30 mouse cellular contexts compared by ENCODE assay signal in genomic region chr1:43399602-43400216, GRCm38 (mm10). TPM values are rescaled to one million over a fixed set of nuclear protein-coding genes. Genes with fewer than 3 reads are reported as not detected.
DNase-seq lines count a peak whose midpoint lies in the region; ATAC-seq and TF ChIP-seq lines count a peak whose summit lies in the region.
"Had no signal": no experiment of that assay in that cellular context is flagged by ENCODE, and none has a peak within 500 bp of the region (broad histone marks: within the 10 kb centered on the region; RNA-seq: fewer than 3 reads in every experiment).

No protein-coding gene starts in this region.

- H3K9ac ChIP-seq in liver, embryonic 13.5 days: no peak overlapping the region
- H3K9ac ChIP-seq: forebrain, embryonic 12.5 days; heart, embryonic 15.5 days; hindbrain, embryonic 13.5 days; limb, embryonic 15.5 days; lung, embryonic 15.5 days; midbrain, embryonic 12.5 days; neural tube, embryonic 12.5 days had no signal

- WGBS in liver, embryonic 13.5 days (ENCODE audit: insufficient replicate concordance): 15% methylated on average over 8 of the region's 8 CpGs

- H3K4me2 ChIP-seq in liver, embryonic 13.5 days: peak overlapping the region; percentile 13; the same call in 1 of the 2 replicates
- H3K4me2 ChIP-seq: forebrain, embryonic 12.5 days; heart, embryonic 15.5 days; hindbrain, embryonic 13.5 days; limb, embryonic 15.5 days; lung, embryonic 15.5 days; midbrain, embryonic 12.5 days; neural tube, embryonic 12.5 days had no signal

- peak overlapping the region; percentile 13; the same call in 1 of the 2 replicates for H3K4me3 ChIP-seq in G1E (ENCODE audit: low read depth, low read length)
- H3K4me3 ChIP-seq in liver, embryonic 13.5 days (replicated peaks): no peak overlapping the region
- H3K4me3 ChIP-seq: erythroblast, embryonic 14.5 days; forebrain, embryonic 12.5 days; heart, embryonic 10.5 days; heart, embryonic 15.5 days; hindbrain, embryonic 13.5 days; limb, embryonic 10.5 days; limb, embryonic 15.5 days; lung, embryonic 15.5 days; midbrain, embryonic 12.5 days; myocyte; neural tube, embryonic 12.5 days had no signal

- H3K27me3 ChIP-seq in G1E (ENCODE audit: insufficient read depth, low read length): no peaks in the 10 kb centered on the region
- no peaks in the 10 kb centered on the region for H3K27me3 ChIP-seq in liver, embryonic 13.5 days
- H3K27me3 ChIP-seq: forebrain, embryonic 12.5 days; heart, embryonic 15.5 days; hindbrain, embryonic 13.5 days; limb, embryonic 15.5 days; lung, embryonic 15.5 days; midbrain, embryonic 12.5 days; neural tube, embryonic 12.5 days had no signal

- H3K36me3 ChIP-seq in G1E (replicated peaks): no peaks in the 10 kb centered on the region
- H3K36me3 ChIP-seq in liver, embryonic 13.5 days: no peaks in the 10 kb centered on the region
- H3K36me3 ChIP-seq: forebrain, embryonic 12.5 days; heart, embryonic 10.5 days; heart, embryonic 15.5 days; hindbrain, embryonic 13.5 days; limb, embryonic 10.5 days; limb, embryonic 15.5 days; lung, embryonic 15.5 days; midbrain, embryonic 12.5 days; neural tube, embryonic 12.5 days had no signal

- no peak for TF ChIP-seq CTCF in G1E (IDR thresholded peaks at IDR 0.05; ENCODE audit: low read depth, low read length)

- peak; percentile 25 for DNase-seq in G1E (ENCODE audit: low spot score)
- DNase-seq in liver, embryonic 13.5 days: peak; percentile 32
- DNase-seq in cerebellum, postnatal 36 days: no peak
- no peak for DNase-seq in layer of hippocampus, postnatal 14 days (ENCODE audit: low spot score in 2 of 2)
- no peak for DNase-seq in embryo, embryonic 10.5 days (ENCODE audit: low spot score)
- DNase-seq: adrenal gland, adult 2 months; adrenal gland, postnatal 36 days; cerebellum, adult 2 months; cerebellum, postnatal 14 days; gastrocnemius, postnatal 10 days; kidney, adult 8-10 months; kidney, postnatal 4 days; layer of hippocampus, postnatal 36 days; right cerebral cortex, postnatal 4 days; thymus, adult 2 months; thymus, postnatal 36 days had no signal

- peaks cover 34% of the 10 kb centered on the region for H3K4me1 ChIP-seq in G1E (ENCODE audit: insufficient read depth, low read depth, low read length)
- H3K4me1 ChIP-seq in liver, embryonic 13.5 days (replicated peaks): peaks cover 26% of the 10 kb centered on the region
- H3K4me1 ChIP-seq: heart, embryonic 15.5 days; neural tube, embryonic 12.5 days had no signal

- H3K27ac ChIP-seq in liver, embryonic 13.5 days: peak overlapping the region; percentile 56
- H3K27ac ChIP-seq: forebrain, embryonic 12.5 days; heart, embryonic 10.5 days; heart, embryonic 15.5 days; hindbrain, embryonic 13.5 days; kidney, postnatal 0 days; limb, embryonic 10.5 days; lung, embryonic 15.5 days; midbrain, embryonic 12.5 days; neural tube, embryonic 12.5 days had no signal

- no peaks in the 10 kb centered on the region for H3K9me3 ChIP-seq in G1E (replicated peaks)
- H3K9me3 ChIP-seq in liver, embryonic 13.5 days (replicated peaks): no peaks in the 10 kb centered on the region
- H3K9me3 ChIP-seq: forebrain, embryonic 12.5 days; heart, embryonic 10.5 days; heart, embryonic 15.5 days; hindbrain, embryonic 13.5 days; limb, embryonic 10.5 days; limb, embryonic 15.5 days; lung, embryonic 15.5 days; midbrain, embryonic 12.5 days; neural tube, embryonic 12.5 days had no signal

- peak; percentile 75 for ATAC-seq in G1E (ENCODE audit: extremely low read depth, insufficient number of reproducible peaks, low FRiP score, poor library complexity, severe bottlenecking)
- ATAC-seq in erythroid progenitor cell, adult 5-6 weeks (replicated peaks; ENCODE audit: low FRiP score, poor library complexity, severe bottlenecking): peak; percentile 25; the same call in 1 of the 2 replicates
- peak; percentile 89 for ATAC-seq in liver, embryonic 13.5 days (ENCODE audit: low read depth)
- peak; percentile 77 for ATAC-seq in megakaryocyte progenitor cell, adult 5-6 weeks (replicated peaks; ENCODE audit: poor library complexity)

RNA-seq across cellular contexts. Expression of gene Nck2, which starts 44.7 kb away (rescaled TPM):
- 40.1 and 45.3 TPM in 2 replicates for total RNA-seq in G1E (2014; fragmentation: Nextera tagmentation)
- total RNA-seq in G1E (2017): 97.0 and 101 TPM in 2 replicates
- polyA plus RNA-seq in G1E (2012): 54.4 and 54.7 TPM in 2 replicates
- total RNA-seq in erythroid progenitor cell, adult 5-6 weeks (2015; ENCODE audit: low replicate concordance): 1.8 and 3.4 TPM in 2 replicates
- total RNA-seq in erythroid progenitor cell, adult 5-6 weeks (2017; ENCODE audit: low replicate concordance): 1.2 and 5.3 TPM in 2 replicates
- polyA plus RNA-seq in liver, embryonic 13.5 days (2015; fragmentation: Nextera tagmentation; extraction: Ambion mirVana): 10.5 and 12.6 TPM in 2 replicates
- total RNA-seq in megakaryocyte progenitor cell, adult 5-6 weeks (2015): 5.4 and 9.8 TPM in 2 replicates
- total RNA-seq in megakaryocyte progenitor cell, adult 5-6 weeks (2017): 14.5 and 15.8 TPM in 2 replicates
- total RNA-seq in layer of hippocampus, postnatal 14 days (2021): 10 to 100 TPM; 48.4 to 50.9 TPM

Comparison
In these comparisons a context has a peak if more than half of its experiments do, and no peak if none do; other contexts are left out.
1. ATAC-seq: peak in every context shown above with its lines; median percentile 89 in liver, embryonic 13.5 days; 77 in megakaryocyte progenitor cell, adult 5-6 weeks; 75 in G1E; 25 in erythroid progenitor cell, adult 5-6 weeks.
2. DNase-seq: peak in G1E (single experiment) and liver, embryonic 13.5 days (single experiment); none in cerebellum, postnatal 36 days (0 of 2), layer of hippocampus, postnatal 14 days (0 of 2) and embryo, embryonic 10.5 days (single experiment).